Mouse (Mus musculus) brown adipose tissue, adult 24 weeks (tissue): ENCODE results near the gene Pidd1. TPM values are rescaled to one million over a fixed set of nuclear protein-coding genes. Genes with fewer than 3 reads are reported as not detected.

ENCODE experiments used
- H3K27ac ChIP-seq: fragments of 200-500 bp; replicated peaks from 2 replicates; pipeline ENCODE4 v1.5.1; 2012; ENCODE audit warnings: low read depth, mild to moderate bottlenecking, low read length
- H3K4me1 ChIP-seq: fragments of 200-500 bp; 2 replicates; pipeline ENCODE4 v1.6.1; 2012; ENCODE audit warnings: low read length, mixed read lengths; ENCODE audit not compliant: control insufficient read depth, insufficient read depth, insufficient read length
- H3K4me3 ChIP-seq: fragments of 200-500 bp; 2 replicates; pipeline ENCODE4 v1.5.1; 2012; ENCODE audit warnings: low read depth, mild to moderate bottlenecking, low read length, moderate library complexity; ENCODE audit not compliant: insufficient read depth
- polyA plus RNA-seq: library from polyadenylated mRNA; stranded (reverse); fragments of >200 nt; gene quantifications from 2 replicates; pipeline ENCODE4 v1.2.4, GENCODE M21; 2012; ENCODE audit not compliant: missing spikeins, insufficient read depth, insufficient read length

The Pidd1 gene
- polyA plus RNA-seq, 1 experiment, result 0.75 TPM

DNA sequence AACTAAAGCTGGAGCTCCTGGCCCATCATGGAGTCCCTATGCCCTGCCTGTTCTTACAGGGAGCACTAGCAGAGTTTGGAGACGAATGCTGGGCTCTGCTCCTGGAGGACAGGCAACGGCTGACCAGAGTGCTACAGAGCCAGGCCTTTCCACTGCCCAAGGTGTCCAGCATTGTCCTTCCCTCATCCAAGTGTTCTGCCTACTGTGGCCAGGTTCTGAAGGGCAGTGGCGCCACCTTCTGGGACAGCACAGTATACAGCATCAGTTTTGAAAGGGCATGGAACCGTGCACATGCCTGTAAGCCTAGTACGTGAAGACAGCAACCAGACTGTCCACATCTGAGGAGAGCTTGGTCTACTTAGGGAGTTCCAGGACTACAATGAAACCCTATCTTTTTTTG, 40.5 kb downstream of the Pidd1 start:
- no peaks in the 10 kb centered on the region for H3K4me1 ChIP-seq
- no peak overlapping the region for H3K27ac ChIP-seq
- H3K4me3 ChIP-seq, result no peak overlapping the region

DNA sequence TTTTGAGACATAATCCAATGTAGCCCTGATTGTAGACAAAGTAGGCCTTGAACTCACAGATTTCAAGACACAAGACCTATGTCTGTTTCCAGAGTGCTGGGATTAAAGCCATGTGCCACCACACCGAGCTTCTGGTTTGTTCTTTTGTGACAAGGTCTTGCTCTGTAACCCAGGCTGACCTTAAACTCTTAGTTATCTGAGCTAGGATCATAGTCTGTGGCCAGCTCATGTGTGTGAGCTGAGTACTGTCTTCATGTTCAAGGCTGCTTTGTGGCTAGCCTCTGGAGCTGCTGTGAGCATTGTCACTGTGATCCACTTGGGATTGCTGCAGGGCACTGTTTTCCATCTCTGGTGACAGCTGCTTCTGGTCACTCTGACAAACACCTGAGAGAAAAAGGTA, 48.5 kb downstream of the Pidd1 start:
- no peaks in the 10 kb centered on the region for H3K4me1 ChIP-seq
- no peak overlapping the region for H3K4me3 ChIP-seq
- H3K27ac ChIP-seq, result 0 out of 2 replicates have a peak overlapping the region, but pooled peaks have one; percentile 21

DNA sequence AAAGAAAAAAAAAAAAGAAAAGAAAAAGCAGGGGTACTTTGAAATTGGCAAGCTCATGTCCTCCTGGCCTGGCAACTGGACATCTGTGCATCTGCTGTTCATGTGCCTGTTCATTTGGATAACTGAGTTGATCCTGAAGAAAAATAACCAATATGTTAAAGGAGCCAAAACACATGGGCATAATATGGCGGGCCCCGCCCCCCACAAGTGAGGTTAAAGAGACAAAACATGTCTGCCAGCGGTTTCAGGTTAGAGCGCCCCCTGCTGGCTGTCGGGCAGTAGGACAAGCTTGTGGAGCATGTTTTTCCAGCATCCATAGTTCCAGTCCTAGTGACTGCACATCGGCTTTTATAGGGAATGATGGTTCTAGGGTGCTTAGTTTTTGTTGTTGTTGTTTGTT, 49.1 kb downstream of the Pidd1 start:
- Histone ChIP-seq H3K4me1 (no peaks in the 10 kb centered on the region), H3K27ac (0 out of 2 replicates have a peak overlapping the region, but pooled peaks have one; percentile 28), H3K4me3 (no peak overlapping the region)

DNA sequence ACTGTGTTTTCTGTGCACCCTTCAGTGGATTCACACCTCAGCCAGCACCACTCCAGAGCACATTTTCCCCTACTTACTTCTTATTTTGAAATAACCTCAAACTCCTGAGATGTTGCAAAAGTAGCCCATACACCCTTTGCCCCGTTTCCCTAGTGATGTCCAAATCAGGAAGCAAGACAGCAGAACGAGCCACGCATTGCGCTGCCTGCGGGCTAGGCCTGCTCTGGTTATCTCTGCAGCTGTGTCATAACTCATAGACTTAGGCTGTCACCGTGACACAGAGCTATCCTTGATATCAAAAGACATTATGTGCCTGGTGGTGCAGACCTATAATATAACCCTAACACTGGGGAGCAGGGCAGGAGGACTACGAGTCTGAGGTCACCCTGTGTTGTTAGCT, 49.7 kb downstream of the Pidd1 start:
- Histone ChIP-seq H3K4me3 (peak overlapping the region; percentile 17; the same call in 1 of the 2 replicates), H3K4me1 (no peaks in the 10 kb centered on the region), H3K27ac (peak overlapping the region; percentile 93)

DNA sequence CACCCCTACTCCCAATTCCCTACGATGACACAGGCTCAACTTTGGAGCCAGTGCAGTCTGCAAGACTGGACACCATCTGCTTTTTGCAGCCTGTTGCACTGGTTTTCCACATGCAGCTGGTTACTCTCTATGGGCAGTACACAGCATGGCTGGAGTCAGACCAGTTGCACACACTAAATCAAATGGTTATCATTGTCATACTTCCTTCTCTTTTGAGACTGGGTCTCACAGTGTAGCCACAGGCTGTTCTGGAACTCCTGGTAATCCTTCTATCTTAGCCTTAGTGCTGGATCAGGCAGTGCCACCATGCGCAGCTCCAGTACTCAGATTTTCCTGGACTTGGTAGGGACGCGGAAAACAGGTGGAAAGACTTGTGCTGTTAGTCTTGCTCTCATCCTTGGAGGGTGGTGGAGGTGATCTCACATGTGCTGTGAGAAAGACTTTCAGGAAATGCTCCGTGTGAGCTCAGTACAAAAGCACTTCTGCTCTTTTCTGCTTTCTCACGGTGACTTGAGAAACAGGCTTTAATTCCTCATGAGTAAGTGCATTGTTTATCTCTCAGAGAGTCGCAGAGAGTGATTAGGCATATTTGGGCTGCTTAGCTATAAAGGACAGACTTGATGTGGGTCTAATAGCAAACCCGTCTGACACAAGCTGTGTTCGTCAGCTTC, 51.1 kb downstream of the Pidd1 start:
- Histone ChIP-seq H3K4me1 (no peaks in the 10 kb centered on the region), H3K4me3 (peak overlapping the region; percentile 78), H3K27ac (peak overlapping the region; percentile 81)

DNA sequence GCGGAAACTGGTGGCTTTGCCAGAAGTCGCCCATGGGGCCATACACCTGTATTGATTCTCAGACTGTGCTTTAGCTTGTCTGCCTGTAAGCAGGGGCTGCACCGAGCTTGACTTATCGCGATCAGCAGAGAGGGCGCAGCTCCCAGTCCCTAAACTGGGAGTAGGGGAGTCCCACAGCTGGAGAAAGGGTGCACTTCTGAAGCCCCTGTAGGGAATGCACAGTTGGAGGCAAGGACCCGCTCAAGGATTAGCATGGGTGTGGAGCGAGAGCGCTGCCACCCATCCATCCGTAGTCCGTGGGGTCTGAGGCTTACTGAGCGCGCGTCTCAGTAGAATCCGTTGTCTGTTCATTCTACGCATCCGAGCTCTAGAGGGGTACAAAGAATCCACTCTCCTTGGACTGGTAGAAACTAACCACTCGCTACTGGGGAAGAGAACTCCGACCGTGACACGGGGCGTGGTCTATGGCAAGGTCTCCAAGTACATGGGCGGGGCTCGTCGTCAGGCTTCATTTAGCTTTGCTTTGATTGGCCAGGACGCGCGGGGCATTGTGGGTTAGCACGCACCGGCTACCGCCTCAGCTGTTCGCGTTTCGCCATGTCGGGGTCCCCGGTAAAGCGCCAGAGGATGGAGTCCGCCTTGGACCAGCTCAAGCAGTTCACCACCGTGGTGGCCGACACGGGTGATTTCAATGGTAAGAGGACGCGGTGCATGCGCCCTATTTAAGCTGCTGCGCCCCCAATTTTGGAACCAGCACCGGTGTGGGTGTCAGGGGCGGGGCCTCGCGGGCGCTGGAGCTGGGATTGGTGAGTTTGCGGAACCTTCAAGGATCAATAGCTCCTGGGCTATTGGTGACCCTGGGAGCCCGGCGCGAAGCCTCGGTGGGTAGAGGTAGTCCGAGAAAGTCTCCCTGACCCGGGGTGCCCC, 51.9 kb downstream of the Pidd1 start, which contains the start of gene Taldo1:
Gene Taldo1, plus strand, starts transcription at position 575 of the 927 bp plus-strand sequence.
- Histone ChIP-seq H3K27ac (peak within 1 kb of the TSS; percentile 81), H3K4me1 (no peaks in the 10 kb centered on the region), H3K4me3 (peak within 1 kb of the TSS; percentile 78)

DNA sequence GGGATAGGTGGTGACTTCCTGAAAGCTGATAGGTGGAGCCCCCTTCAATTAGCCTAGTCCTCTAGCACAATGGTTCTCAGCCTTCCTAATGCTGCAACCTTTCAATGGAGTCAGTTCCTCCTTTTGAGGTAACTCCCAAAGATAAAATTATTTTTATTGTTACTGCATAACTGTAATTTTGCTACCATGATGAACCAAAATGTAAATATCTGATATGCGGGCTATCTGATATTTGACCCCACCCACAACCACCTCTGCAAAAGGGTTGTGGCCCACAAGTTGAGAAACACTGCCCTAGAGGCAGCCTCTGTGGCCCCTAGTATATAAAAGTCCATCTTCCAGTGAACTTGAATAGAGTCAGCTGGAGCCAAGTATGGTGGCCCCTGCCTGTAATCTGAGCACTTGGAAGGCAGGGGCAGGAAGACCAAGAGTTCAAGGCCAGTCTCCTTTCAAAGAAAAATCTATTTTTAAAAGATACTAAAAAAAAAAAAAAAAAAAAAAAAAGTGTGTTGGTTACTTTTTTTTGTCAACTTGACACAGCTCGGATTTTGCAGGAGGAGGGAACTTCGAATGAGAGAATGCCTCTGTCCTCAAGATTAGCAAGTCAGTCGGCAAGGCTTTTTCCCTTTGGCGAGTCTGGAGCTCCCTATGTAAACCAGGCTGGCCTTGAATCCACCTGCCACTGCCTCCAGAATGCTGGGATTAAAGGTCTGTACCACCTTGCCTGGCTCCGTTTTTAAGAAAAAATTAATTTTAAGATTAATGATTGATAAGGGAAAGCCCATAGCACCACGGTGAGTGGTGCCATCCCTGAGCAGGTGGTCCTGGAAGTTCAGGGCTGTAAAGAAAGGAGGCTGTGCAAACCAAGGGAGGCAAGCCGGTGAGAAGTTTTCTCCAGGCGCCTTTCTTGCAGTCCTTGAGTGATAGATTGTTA, 53.2 kb downstream of the Pidd1 start:
- Histone ChIP-seq H3K4me3 (no peak overlapping the region), H3K27ac (no peak overlapping the region), H3K4me1 (no peaks in the 10 kb centered on the region)

DNA sequence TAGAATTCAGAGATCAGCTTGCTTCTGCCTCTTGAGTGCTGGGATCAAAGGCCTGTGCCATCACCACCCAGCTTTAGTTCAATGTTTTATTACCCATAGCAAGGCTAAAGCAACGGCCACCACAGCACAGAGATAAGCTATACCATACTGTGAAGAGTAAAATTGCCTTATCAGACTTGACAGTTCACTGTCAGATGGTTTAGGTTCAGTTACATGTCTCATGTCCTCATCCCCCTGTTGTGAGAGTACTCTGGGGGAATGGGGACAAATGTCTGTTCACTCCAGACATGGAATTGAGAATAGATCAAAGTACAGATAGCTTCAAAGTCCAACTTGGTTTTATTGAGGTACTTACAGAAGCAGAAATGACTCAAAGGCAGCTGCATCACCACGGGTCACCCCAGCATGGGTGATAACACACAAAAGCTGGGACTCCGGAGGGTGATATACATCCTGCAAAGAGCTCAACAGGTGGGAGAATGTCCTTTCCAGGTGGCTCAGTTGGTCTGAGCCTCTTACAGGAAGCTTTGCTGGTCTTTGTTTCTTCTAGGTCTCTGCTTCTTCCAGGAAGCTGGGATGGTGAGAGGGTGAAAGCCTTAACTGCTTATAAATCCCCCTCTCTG, 55.2 kb downstream of the Pidd1 start:
- Histone ChIP-seq H3K4me1 (peaks cover 10% of the 10 kb centered on the region), H3K4me3 (no peak overlapping the region), H3K27ac (no peak overlapping the region)

Other genes with a start within 250 kb of the Pidd1 start
- gene Lrrc56, start 249.9 kb downstream of the Pidd1 start, polyA plus RNA-seq, result 3.4 and 5.8 TPM in 2 replicates
- gene Lmntd2, start 229.9 kb downstream of the Pidd1 start, polyA plus RNA-seq, result not detected in 2 replicates
- gene Rassf7, start 228.2 kb downstream of the Pidd1 start, polyA plus RNA-seq, result 1.4 and 1.5 TPM in 2 replicates
- gene Phrf1, start 215.2 kb downstream of the Pidd1 start, polyA plus RNA-seq, result 17.0 and 22.5 TPM in 2 replicates
- 3.3 and 5.5 TPM in 2 replicates for gene Irf7, start 177.5 kb downstream of the Pidd1 start, polyA plus RNA-seq
- not detected in 2 replicates for gene Cdhr5, start 167.2 kb downstream of the Pidd1 start, polyA plus RNA-seq
- not detected in 2 replicates for gene Sct, start 164.9 kb downstream of the Pidd1 start, polyA plus RNA-seq
- not detected in 2 replicates for gene Drd4, start 152.0 kb downstream of the Pidd1 start, polyA plus RNA-seq
- 5.9 and 15.8 TPM in 2 replicates for gene Deaf1, start 116.3 kb downstream of the Pidd1 start, polyA plus RNA-seq
- 35.2 and 44.8 TPM in 2 replicates for gene Tmem80, start 116.3 kb downstream of the Pidd1 start, polyA plus RNA-seq
- gene Eps8l2, start 105.1 kb downstream of the Pidd1 start, polyA plus RNA-seq, result 1.5 and 2.9 TPM in 2 replicates
- 1,487 and 1,572 TPM in 2 replicates for gene Taldo1, start 51.8 kb downstream of the Pidd1 start, polyA plus RNA-seq
- 19.9 and 23.3 TPM in 2 replicates for gene Gatd1, start 29.9 kb downstream of the Pidd1 start, polyA plus RNA-seq
- 2.6 and 6.4 TPM in 2 replicates for gene Cend1, start 14.5 kb downstream of the Pidd1 start, polyA plus RNA-seq
- 79.8 and 96.8 TPM in 2 replicates for gene Slc25a22, start 6.1 kb downstream of the Pidd1 start, polyA plus RNA-seq
- gene Rplp2, start 3.3 kb upstream of the Pidd1 start, polyA plus RNA-seq, result 1,680 and 2,099 TPM in 2 replicates
- 2,152 and 2,404 TPM in 2 replicates for gene Pnpla2, start 11.2 kb upstream of the Pidd1 start, polyA plus RNA-seq
- gene Cracr2b, start 17.1 kb upstream of the Pidd1 start, polyA plus RNA-seq, result 9.8 and 11.8 TPM in 2 replicates
- 223 and 257 TPM in 2 replicates for gene Cd151, start 23.4 kb upstream of the Pidd1 start, polyA plus RNA-seq
- 28.8 and 36.4 TPM in 2 replicates for gene Polr2l, start 31.1 kb upstream of the Pidd1 start, polyA plus RNA-seq
- 39.6 and 74.6 TPM in 2 replicates for gene Tspan4, start 31.2 kb upstream of the Pidd1 start, polyA plus RNA-seq
- 13.4 and 19.8 TPM in 2 replicates for gene Chid1, start 95.8 kb upstream of the Pidd1 start, polyA plus RNA-seq
- gene Ap2a2, start 118.1 kb upstream of the Pidd1 start, polyA plus RNA-seq, result 40.3 and 42.7 TPM in 2 replicates
- not detected in 2 replicates for gene Muc6, start 211.3 kb upstream of the Pidd1 start, polyA plus RNA-seq
- gene Muc2, start 246.3 kb upstream of the Pidd1 start, polyA plus RNA-seq, result not detected in 2 replicates